Mouse (Mus musculus) neural tube, embryonic 10.5 days (tissue): ENCODE measurements around the gene Hoxb3.

Experiments used
- DNase-seq: peaks from one replicate; pipeline ENCODE4 v3.0.0-alpha.2; 2017; ENCODE audit warnings: low spot score; ENCODE audit errors: extremely low spot score

Gene Hoxb3

GRCm38 (mm10) chr11:96338957-96339855 lies 16.1 kb downstream of the Hoxb3 start:
- peak; percentile 61 for DNase-seq

DNA sequence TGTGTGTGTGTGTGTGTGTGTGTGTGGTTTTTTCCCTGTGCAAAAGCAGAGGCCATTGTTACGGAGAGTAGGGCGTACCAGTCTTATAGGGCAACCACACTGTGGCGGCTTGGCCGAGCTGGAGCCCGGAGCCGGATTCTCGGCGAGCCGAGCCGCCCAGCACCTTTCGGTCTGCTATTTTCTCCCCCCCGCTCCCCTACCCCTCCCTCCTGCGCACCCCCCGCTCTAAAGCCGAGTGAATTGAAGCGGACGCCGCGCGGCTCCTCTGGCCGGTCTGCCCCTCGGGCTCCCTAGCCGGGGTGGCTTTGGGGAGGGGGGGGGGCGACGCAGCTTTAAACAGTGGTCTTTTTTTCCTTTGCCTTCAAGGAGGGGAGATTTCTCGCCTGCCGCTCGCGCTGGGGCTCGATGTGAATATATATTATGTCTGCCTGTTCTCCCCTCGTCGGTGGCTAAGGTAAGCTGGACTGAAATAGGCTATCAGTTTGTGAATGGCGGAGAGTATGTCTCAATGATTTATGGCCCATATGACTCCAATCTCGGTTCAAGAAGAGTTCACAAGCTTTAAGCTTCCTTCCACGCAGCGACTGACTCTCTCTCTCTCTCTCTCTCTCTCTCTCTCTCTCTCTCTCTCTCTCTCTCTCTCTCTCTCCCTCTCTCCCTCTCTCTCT lies 17.7 kb downstream of the Hoxb3 start:
- DNase-seq = peak; percentile 85

- DNase-seq = peak; percentile 77
Observed at GRCm38 (mm10) chr11:96341701-96342575, 18.8 kb downstream of the Hoxb3 start.

GRCm38 (mm10) chr11:96342576-96342930 lies 19.4 kb downstream of the Hoxb3 start:
- DNase-seq = peak; percentile 37

DNA sequence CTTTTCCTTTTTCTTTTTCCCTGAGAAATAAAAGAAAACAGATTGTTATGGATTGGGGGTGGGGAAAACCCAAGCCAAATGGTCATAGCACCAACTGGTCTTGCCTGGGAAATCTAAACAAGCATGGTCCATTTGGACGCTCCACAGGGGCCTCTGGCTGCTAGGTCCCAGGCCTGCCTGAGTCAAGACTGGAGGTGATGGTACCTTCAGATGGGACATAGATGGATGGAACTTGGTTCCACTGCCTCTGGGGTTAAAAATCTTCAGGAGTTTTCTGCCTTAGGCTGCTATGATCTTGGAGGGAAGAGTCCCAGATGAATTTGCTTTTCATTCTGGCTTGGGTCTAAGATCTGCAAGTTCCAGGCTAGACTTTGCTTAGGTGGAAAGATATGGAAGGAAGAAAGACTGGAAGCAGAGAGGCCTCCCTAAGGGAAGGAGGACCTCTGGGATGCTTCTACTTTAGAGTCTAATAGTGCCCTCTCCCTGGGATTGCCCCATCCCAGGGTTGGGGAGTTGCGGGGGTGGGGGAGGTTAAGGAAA lies 20.1 kb downstream of the Hoxb3 start:
- DNase-seq = peak; percentile 53

DNA sequence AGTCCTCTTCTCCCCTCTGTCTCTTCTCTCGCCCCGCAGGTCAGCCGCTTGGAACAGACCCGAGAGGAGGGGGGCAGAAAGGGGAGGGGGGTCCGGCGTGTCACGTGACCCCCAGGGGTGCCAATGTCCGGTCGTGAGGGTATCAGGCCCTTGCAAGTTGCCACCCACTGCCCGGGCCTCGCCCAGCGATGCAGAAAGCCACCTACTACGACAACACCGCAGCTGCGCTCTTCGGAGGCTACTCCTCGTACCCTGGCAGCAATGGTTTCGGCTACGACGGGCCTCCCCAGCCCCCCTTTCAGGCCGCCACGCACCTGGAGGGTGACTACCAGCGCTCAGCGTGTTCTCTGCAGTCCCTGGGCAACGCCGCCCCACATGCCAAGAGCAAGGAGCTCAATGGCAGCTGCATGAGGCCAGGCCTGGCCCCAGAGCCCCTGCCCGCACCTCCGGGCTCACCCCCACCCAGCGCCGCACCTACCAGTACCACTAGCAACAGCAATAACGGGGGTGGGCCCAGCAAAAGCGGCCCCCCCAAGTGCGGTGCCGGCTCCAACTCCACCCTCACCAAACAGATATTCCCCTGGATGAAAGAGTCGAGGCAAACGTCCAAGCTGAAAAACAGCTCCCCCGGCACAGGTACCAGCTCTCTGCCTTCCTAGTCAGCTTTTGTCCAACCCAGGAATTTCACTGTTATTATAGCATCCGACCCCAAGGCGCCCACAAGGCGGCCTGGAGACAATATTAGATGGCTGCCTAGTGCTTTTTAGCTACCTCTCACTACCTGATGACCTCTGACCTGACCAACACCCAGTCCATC lies 21.1 kb downstream of the Hoxb3 start:
- DNase-seq = peak; percentile 79

- DNase-seq = peak; percentile 75
Observed at GRCm38 (mm10) chr11:96344878-96345159, 21.7 kb downstream of the Hoxb3 start.

DNA sequence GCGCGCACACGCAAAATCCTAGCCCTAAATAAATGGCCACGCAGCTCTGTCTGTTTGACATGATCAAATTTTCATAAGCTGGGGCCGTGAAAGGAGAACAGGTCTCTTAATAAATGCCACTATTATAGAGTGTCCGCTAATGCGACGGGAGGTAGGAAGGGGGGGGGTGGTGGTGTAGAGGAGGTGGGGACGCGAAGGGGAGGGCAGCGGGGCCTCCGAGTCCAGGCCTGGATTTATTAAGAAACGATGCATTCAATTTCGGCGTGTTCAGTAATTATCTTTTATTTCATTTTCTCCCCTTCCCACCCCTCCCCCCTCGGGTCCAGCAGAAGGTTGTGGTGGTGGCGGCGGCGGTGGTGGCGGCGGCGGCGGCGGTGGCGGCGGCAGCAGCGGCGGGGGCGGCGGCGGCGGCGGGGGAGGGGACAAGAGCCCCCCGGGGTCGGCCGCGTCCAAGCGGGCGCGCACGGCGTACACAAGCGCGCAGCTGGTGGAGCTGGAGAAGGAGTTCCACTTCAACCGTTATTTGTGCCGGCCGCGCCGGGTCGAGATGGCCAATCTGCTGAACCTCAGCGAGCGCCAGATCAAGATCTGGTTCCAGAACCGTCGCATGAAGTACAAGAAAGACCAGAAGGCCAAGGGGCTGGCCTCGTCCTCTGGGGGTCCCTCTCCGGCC lies 22.2 kb downstream of the Hoxb3 start:
- DNase-seq = no peak

DNA sequence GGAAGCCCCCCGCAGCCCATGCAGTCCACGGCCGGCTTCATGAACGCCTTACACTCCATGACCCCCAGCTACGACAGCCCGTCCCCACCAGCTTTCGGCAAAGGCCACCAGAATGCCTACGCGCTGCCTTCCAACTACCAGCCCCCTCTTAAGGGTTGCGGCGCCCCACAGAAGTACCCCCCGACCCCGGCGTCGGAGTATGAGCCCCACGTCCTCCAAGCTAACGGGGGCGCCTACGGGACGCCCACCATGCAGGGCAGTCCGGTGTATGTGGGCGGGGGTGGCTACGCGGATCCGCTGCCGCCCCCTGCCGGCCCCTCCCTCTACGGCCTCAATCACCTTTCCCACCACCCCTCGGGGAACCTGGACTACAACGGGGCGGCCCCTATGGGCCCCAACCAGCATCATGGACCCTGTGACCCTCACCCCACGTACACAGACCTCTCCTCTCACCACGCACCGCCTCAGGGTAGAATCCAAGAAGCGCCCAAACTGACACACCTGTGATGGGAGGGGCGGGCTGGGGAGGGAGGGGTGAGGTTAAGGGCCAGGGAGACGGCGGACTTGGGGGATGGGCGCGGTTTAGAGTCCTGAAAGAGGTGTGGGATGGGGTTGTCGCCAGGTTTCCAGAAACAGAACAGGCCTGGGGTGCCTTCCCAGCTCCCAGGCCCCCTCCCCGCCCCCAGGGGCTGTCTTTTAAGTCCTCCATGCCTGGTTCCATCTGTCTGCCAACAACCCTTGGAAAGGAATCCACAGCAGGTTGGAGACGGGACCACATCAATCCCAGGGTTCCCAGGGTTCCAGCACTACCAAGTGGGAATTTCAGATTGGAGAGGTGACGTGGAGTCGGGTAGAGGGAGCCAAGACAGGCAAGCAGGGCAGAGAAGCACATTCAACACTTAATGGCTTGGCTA lies 23.0 kb downstream of the Hoxb3 start:
- DNase-seq = peak; percentile 74

- peak; percentile 33 for DNase-seq
Observed at GRCm38 (mm10) chr11:96346916-96347520, 23.9 kb downstream of the Hoxb3 start.

DNA sequence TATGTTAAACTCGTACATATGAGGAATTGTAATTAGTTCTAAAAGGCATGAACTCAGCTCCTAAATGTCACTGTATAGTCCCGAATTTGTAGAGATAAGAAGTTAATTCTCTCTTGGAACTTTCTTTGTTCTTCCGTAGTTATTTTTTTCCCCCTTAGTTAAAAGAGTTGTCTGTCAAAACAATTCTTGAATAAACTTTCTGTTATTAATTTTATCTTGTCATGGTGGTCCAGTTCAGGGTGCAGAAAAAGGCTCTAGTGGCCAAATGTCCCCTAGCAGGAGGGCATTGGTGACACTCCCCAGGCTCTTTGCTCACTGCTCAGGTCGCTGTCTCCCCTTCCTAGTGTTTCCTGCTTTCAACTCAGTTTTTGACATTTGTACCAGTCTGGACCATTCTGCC lies 24.6 kb downstream of the Hoxb3 start:
- no peak for DNase-seq

- DNase-seq = peak; percentile 75
Observed at GRCm38 (mm10) chr11:96348141-96348928, 25.2 kb downstream of the Hoxb3 start.

- DNase-seq = no peak
Observed at GRCm38 (mm10) chr11:96348988-96349387, 25.9 kb downstream of the Hoxb3 start.

GRCm38 (mm10) chr11:96349491-96350340 lies 26.6 kb downstream of the Hoxb3 start:
- peak; percentile 83 for DNase-seq

GRCm38 (mm10) chr11:96350341-96350624 lies 27.2 kb downstream of the Hoxb3 start, which contains the start of gene Hoxb2:
Gene Hoxb2, plus strand, starts transcription at chr11:96350525.
- DNase-seq = no peak

DNA sequence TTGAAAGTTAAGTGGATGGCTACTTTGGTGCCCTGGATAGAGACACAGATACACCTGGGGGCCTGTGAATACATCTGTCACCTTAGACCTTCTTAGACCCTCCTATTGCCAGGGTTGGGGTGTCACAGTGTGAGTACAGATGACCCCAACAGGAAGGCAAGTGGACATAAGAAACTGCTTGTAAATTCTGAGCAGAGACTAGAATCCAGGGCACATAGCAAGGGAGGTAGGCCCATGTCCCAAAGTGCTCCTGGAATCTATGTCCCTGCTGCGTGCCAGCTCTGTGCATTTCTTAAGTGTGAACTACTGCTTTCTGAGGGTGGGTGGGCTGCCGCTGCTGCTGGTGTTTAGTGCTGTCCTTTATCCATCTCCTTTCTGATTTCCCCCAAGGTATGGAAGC lies 27.7 kb downstream of the Hoxb3 start:
- DNase-seq = peak; percentile 56

GRCm38 (mm10) chr11:96351312-96351711 lies 28.2 kb downstream of the Hoxb3 start:
- DNase-seq = peak; percentile 69
